Mouse (Mus musculus) limb, embryonic 11.5 days (tissue): ENCODE results near the gene Wfdc6a. TPM values are rescaled to one million over a fixed set of nuclear protein-coding genes. Genes with fewer than 3 reads are reported as not detected.
"Not testable (repeated sequence)": the region's sequence is repeated elsewhere in the genome, so short reads cannot be mapped to it uniquely, and the experiment has no call there.

Source experiments
- ATAC-seq: fragments of 200-750 bp; cut with Nextera tagmentation; 2 replicates; pipeline ENCODE4 v1.8.0; 2017; ENCODE audit warnings: low read depth; ENCODE audit not compliant: insufficient number of reproducible peaks, low FRiP score, low TSS enrichment
- DNase-seq: peaks from one replicate; pipeline ENCODE4 v3.0.0-alpha.2; 2015; ENCODE audit warnings: low spot score
- H3K27ac ChIP-seq: fragments of 300-500 bp; sonication (generic); replicated peaks from 2 replicates; pipeline ENCODE4 v1.5.1; 2014; ENCODE audit warnings: low read depth, mild to moderate bottlenecking, low read length
- H3K27me3 ChIP-seq: fragments of 300-500 bp; sonication (generic); 2 replicates; pipeline ENCODE4 v1.6.1; 2014; ENCODE audit warnings: mild to moderate bottlenecking, low read length, mixed read lengths; ENCODE audit not compliant: control insufficient read depth, insufficient read depth
- H3K36me3 ChIP-seq: fragments of 300-500 bp; sonication (generic); 2 replicates; pipeline ENCODE4 v1.6.1; 2014; ENCODE audit warnings: mild to moderate bottlenecking, low read length, moderate library complexity, mixed read lengths; ENCODE audit not compliant: control insufficient read depth, insufficient read depth
- H3K4me1 ChIP-seq: fragments of 300-500 bp; sonication (generic); 2 replicates; pipeline ENCODE4 v1.6.1; 2014; ENCODE audit warnings: low read length, mixed read lengths; ENCODE audit not compliant: control insufficient read depth, insufficient read depth
- H3K4me2 ChIP-seq: fragments of 300-500 bp; sonication (generic); 2 replicates; pipeline ENCODE4 v1.6.1; 2014; ENCODE audit warnings: low read depth, mild to moderate bottlenecking, moderate library complexity; ENCODE audit not compliant: severe bottlenecking
- H3K4me3 ChIP-seq: fragments of 300-500 bp; sonication (generic); 2 replicates; pipeline ENCODE4 v1.5.1; 2014; ENCODE audit warnings: low read depth, low read length
- H3K9ac ChIP-seq: fragments of 300-500 bp; sonication (generic); 2 replicates; pipeline ENCODE4 v1.6.1; 2014; ENCODE audit warnings: mild to moderate bottlenecking, low read length
- H3K9me3 ChIP-seq: fragments of 300-500 bp; sonication (generic); 2 replicates; pipeline ENCODE4 v1.6.1; 2016; ENCODE audit warnings: low read length; ENCODE audit not compliant: control insufficient read depth
- WGBS: fragments of 180-500 bp; shearing (Covaris S2); extraction: QIAGEN DNeasy Blood & Tissue Kit; methylation state at CpG from one replicate; pipeline ENCODE4 v1.1.7; 2014; 5-methylcytosine and 5-hydroxymethylcytosine counted together
- polyA plus RNA-seq: library from polyadenylated mRNA; unstranded; fragments of >200 nt; fragmentation: Nextera tagmentation; extraction: Ambion mirVana; gene quantifications from 2 replicates; pipeline ENCODE4 v1.2.1, GENCODE M21; 2014

The Wfdc6a gene
- polyA plus RNA-seq = not detected in 2 replicates

- ATAC-seq, H3K4me2 ChIP-seq, H3K27ac ChIP-seq, H3K36me3 ChIP-seq, DNase-seq, H3K4me1 ChIP-seq, H3K9me3 ChIP-seq, H3K4me3 ChIP-seq, H3K9ac ChIP-seq, H3K27me3 ChIP-seq: not testable (repeated sequence)
- 78% methylated on average over 13 of the region's 13 CpGs for WGBS
These were observed at the start of gene Wfdc6a for GRCm38 (mm10) chr2:164585025-164585725. Wfdc6a (minus strand) TSS chr2:164585447.

- H3K27me3 ChIP-seq = no peaks in the 10 kb centered on the region
These were observed 36.5 kb upstream of the Wfdc6a start for GRCm38 (mm10) chr2:164621775-164622174.

GRCm38 (mm10) chr2:164619050-164619449 is 33.8 kb upstream of the Wfdc6a start:
- no peak for ATAC-seq
- no peaks in the 10 kb centered on the region for H3K36me3 ChIP-seq
- WGBS = 81% methylated on average over 5 of the region's 5 CpGs

More at GRCm38 (mm10) chr2:164621775-164622174, 36.5 kb upstream of the Wfdc6a start:
- H3K9me3 ChIP-seq = no peaks in the 10 kb centered on the region
- H3K27ac ChIP-seq = no peak overlapping the region
- no peaks in the 10 kb centered on the region for H3K36me3 ChIP-seq
- no peak overlapping the region for H3K9ac ChIP-seq
- ATAC-seq = no peak
- DNase-seq = no peak
- H3K4me3 ChIP-seq = no peak overlapping the region
- no peak overlapping the region for H3K4me2 ChIP-seq
- WGBS = 78% methylated on average over 4 of the region's 4 CpGs
- H3K4me1 ChIP-seq = no peaks in the 10 kb centered on the region

GRCm38 (mm10) chr2:164615386-164615785 is 30.1 kb upstream of the Wfdc6a start:
- no peaks in the 10 kb centered on the region for H3K27me3 ChIP-seq
- no peaks in the 10 kb centered on the region for H3K36me3 ChIP-seq
- no peak overlapping the region for H3K4me2 ChIP-seq
- H3K9ac ChIP-seq = no peak overlapping the region
- no peak for DNase-seq
- no peaks in the 10 kb centered on the region for H3K9me3 ChIP-seq
- no peak overlapping the region for H3K4me3 ChIP-seq
- ATAC-seq = no peak
- no peaks in the 10 kb centered on the region for H3K4me1 ChIP-seq
- no peak overlapping the region for H3K27ac ChIP-seq
- WGBS = 82% methylated on average over 3 of the region's 3 CpGs

More at GRCm38 (mm10) chr2:164619050-164619449, 33.8 kb upstream of the Wfdc6a start:
- no peaks in the 10 kb centered on the region for H3K27me3 ChIP-seq
- H3K9me3 ChIP-seq = no peaks in the 10 kb centered on the region
- no peak overlapping the region for H3K4me3 ChIP-seq
- H3K27ac ChIP-seq = no peak overlapping the region
- DNase-seq = no peak
- no peaks in the 10 kb centered on the region for H3K4me1 ChIP-seq
- no peak overlapping the region for H3K9ac ChIP-seq
- H3K4me2 ChIP-seq = no peak overlapping the region

GRCm38 (mm10) chr2:164613471-164613870 is 28.2 kb upstream of the Wfdc6a start, which contains the start of the genes Wfdc6b and Wfdc8:
Wfdc6b (plus strand) TSS chr2:164613522.
Wfdc8 (minus strand) TSS chr2:164613626.
- not testable (repeated sequence) for H3K27ac ChIP-seq, H3K27me3 ChIP-seq, H3K4me3 ChIP-seq, H3K4me1 ChIP-seq, H3K9ac ChIP-seq, H3K9me3 ChIP-seq, DNase-seq, H3K4me2 ChIP-seq, ATAC-seq, H3K36me3 ChIP-seq
- 62% methylated on average over 7 of the region's 8 CpGs for WGBS

- WGBS = 76% methylated on average over 6 of the region's 6 CpGs
- H3K9me3 ChIP-seq = no peaks in the 10 kb centered on the region
- H3K36me3 ChIP-seq = no peaks in the 10 kb centered on the region
- no peaks in the 10 kb centered on the region for H3K27me3 ChIP-seq
- no peak overlapping the region for H3K4me2 ChIP-seq
- H3K27ac ChIP-seq = no peak overlapping the region
- ATAC-seq (no peak), DNase-seq (no peak)
- no peak overlapping the region for H3K4me3 ChIP-seq
- no peaks in the 10 kb centered on the region for H3K4me1 ChIP-seq
- no peak overlapping the region for H3K9ac ChIP-seq
These were observed 23.5 kb upstream of the Wfdc6a start for GRCm38 (mm10) chr2:164608781-164609180.

DNA sequence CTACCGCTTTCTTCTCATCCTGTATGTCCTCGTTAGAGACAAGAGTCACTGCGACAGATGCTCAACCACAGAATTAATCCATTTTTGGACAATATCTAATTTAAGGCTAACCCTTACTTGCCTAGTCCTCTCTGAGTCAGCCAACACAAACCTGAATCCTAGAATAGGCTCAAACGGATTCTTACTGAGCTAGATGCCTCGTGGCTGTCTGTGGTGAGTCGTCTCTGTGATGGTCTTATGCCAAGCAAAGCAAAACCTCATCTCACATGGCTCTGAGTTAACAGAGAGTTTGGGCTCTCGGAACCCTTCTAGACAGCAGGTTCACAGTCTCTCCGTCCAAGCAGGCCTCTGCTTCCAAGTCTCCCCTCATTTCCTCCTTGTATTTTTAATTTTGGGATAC is 19.2 kb upstream of the Wfdc6a start:
- no peak overlapping the region for H3K9ac ChIP-seq
- DNase-seq (no peak), ATAC-seq (no peak)
- H3K4me2 ChIP-seq = no peak overlapping the region
- H3K4me3 ChIP-seq = no peak overlapping the region
- H3K27ac ChIP-seq = no peak overlapping the region
- H3K4me1 ChIP-seq = no peaks in the 10 kb centered on the region
- H3K27me3 ChIP-seq = no peaks in the 10 kb centered on the region
- H3K36me3 ChIP-seq = no peaks in the 10 kb centered on the region
- H3K9me3 ChIP-seq = no peaks in the 10 kb centered on the region
- 89% methylated on average over 8 of the region's 8 CpGs for WGBS

DNA sequence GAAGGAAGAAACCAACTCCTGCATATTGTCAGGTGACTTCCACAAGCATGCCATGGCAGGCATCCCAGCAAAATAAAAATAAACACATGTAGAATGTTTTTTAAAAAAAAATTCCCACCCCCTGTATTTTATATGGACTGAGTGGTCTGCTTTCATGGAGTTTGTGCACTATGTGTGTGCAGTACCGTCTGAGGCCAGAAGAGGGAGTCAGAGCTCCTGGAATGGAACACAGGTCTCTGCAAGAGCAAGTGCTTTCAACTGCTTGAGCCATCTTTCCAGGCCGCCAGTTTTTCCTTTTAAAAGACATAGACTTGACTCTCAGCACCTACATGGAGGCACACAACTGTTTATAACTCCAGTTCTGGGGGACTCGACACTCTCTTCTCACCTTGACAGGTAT is 18.2 kb upstream of the Wfdc6a start:
- 90% methylated on average over 3 of the region's 3 CpGs for WGBS
- Histone ChIP-seq H3K4me3 (no peak overlapping the region), H3K4me2 (no peak overlapping the region), H3K4me1 (no peaks in the 10 kb centered on the region), H3K27me3 (no peaks in the 10 kb centered on the region), H3K9me3 (no peaks in the 10 kb centered on the region), H3K9ac (no peak overlapping the region), H3K36me3 (no peaks in the 10 kb centered on the region), H3K27ac (no peak overlapping the region)
- ATAC-seq (no peak), DNase-seq (no peak)
